Mouse (Mus musculus): ENCODE measurements around the gene Dpp4. TPM values are rescaled to one million over a fixed set of nuclear protein-coding genes. Genes with fewer than 3 reads are reported as not detected.

Dpp4 gene
- polyA plus RNA-seq, 1 experiment from 2014 or later, result 12.3 TPM

DNA sequence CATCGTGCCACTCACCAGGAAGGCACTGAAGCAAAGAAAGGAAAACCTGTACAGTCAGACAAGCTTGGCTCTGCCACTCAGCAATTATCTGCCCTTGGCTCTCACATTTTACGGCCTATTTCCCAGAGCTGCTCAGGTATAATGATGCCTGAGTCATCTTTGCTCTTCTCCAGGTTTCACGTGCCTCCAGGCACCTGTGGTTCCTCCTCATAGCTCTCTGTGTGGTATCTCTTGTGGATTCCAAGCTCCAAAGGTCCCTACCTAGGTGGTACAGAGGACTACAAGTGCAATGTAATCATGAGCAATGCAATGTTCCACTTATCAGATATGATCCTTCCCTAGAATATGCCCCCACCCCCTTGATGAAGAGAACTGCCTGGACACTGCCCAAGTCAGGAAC is 8.0 kb upstream of the Dpp4 start:
- H3K9ac ChIP-seq (ENCODE audit: low read depth, low read length), result no peak overlapping the region
- H3K27ac ChIP-seq (ENCODE audit: low read depth, low read length), result no peak overlapping the region
- H3K9me3 ChIP-seq (replicated peaks; ENCODE audit: control insufficient read depth, low read length), result no peaks in the 10 kb centered on the region
- H3K27me3 ChIP-seq (ENCODE audit: control insufficient read depth, insufficient read depth, low read length), result no peaks in the 10 kb centered on the region
- no peak overlapping the region for H3K4me2 ChIP-seq
- H3K4me3 ChIP-seq (ENCODE audit: low read depth, low read length), result no peak overlapping the region
- H3K36me3 ChIP-seq (ENCODE audit: control insufficient read depth, insufficient read depth, low read length), result no peaks in the 10 kb centered on the region
- WGBS (ENCODE audit: insufficient replicate concordance), result 84% methylated on average over 3 of the region's 3 CpGs
- H3K4me1 ChIP-seq (ENCODE audit: control insufficient read depth, insufficient read depth, low read length), result peaks cover 2% of the 10 kb centered on the region; the same call in 1 of the 2 replicates
- no peak for ATAC-seq (replicated peaks; ENCODE audit: insufficient number of reproducible peaks, low FRiP score, low TSS enrichment)

- Histone ChIP-seq H3K4me1 (ENCODE audit: control insufficient read depth, insufficient read depth, low read length) (no peaks in the 10 kb centered on the region), H3K27ac (ENCODE audit: low read depth, low read length) (no peak overlapping the region), H3K9ac (ENCODE audit: low read depth, low read length) (no peak overlapping the region), H3K27me3 (ENCODE audit: control insufficient read depth, insufficient read depth, low read length) (no peaks in the 10 kb centered on the region), H3K9me3 (replicated peaks; ENCODE audit: control insufficient read depth, low read length) (no peaks in the 10 kb centered on the region), H3K4me2 (no peak overlapping the region), H3K4me3 (ENCODE audit: low read depth, low read length) (no peak overlapping the region), H3K36me3 (ENCODE audit: control insufficient read depth, insufficient read depth, low read length) (no peaks in the 10 kb centered on the region)
- 63% methylated on average over 1 of the region's 1 CpGs for WGBS (ENCODE audit: insufficient replicate concordance)
- ATAC-seq (replicated peaks; ENCODE audit: insufficient number of reproducible peaks, low FRiP score, low TSS enrichment), result no peak
Observed at GRCm38 (mm10) chr2:62417233-62417632, 5.2 kb upstream of the Dpp4 start.

DNA sequence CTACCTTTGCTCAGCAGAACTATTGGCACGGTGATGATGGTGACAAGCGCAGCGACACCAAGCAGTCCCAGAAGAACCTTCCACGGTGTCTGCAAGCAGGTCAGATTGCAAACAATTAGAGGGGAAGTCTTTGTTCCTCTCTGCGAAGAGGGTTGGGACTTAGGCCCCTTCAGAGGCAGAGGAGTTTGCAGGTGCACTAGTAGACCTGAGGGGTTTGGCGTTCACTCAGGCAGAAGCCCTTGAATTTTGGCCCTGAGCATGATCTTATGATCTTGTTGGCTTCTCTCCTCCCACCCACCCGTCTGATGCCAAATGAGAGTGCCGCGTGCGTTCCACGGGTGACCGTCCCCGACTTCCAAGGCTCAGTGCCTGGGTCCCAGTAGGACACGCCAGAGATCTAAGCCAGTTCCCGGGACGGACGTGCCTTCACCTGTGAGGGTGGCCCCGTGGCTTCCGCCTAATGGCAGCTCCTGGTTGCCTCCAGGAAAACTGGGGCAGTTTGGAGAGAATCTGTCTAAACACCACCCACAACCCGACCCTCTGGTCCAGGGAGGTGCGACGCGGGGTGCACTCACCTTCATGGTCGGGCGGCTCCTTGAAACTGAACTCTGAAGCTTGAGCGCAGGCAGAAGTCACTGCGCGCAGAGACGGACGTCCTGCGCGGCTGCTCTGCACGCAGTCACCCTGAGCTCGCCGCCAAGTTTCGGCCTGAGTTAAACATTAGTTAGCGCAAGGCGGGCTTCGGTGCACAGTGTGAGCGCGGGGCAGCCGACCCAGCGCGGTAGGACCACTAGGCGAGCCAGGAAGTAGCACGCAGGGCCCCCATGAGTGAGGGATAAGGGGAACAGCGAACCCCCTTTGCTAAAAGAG is 585 bp downstream of the Dpp4 start:
- Histone ChIP-seq H3K9ac (ENCODE audit: low read depth, low read length) (peak overlapping the region; percentile 70), H3K4me3 (ENCODE audit: low read depth, low read length) (peak overlapping the region; percentile 52), H3K4me2 (peak overlapping the region; percentile 93), H3K27ac (ENCODE audit: low read depth, low read length) (0 out of 2 replicates have a peak overlapping the region, but pooled peaks have one; percentile 15), H3K36me3 (ENCODE audit: control insufficient read depth, insufficient read depth, low read length) (no peaks in the 10 kb centered on the region), H3K27me3 (ENCODE audit: control insufficient read depth, insufficient read depth, low read length) (peaks cover 2% of the 10 kb centered on the region; the same call in 1 of the 2 replicates), H3K4me1 (ENCODE audit: control insufficient read depth, insufficient read depth, low read length) (peaks cover 5% of the 10 kb centered on the region; the same call in 1 of the 2 replicates), H3K9me3 (replicated peaks; ENCODE audit: control insufficient read depth, low read length) (no peaks in the 10 kb centered on the region)
- ATAC-seq (replicated peaks; ENCODE audit: insufficient number of reproducible peaks, low FRiP score, low TSS enrichment), result peak; percentile 56; the same call in 1 of the 2 replicates
- WGBS (ENCODE audit: insufficient replicate concordance), result 7% methylated on average over 47 of the region's 47 CpGs

GRCm38 (mm10) chr2:62408701-62409201 is 3.3 kb downstream of the Dpp4 start:
- 19% methylated on average over 4 of the region's 4 CpGs for WGBS (ENCODE audit: insufficient replicate concordance)

GRCm38 (mm10) chr2:62408216-62408615 is 3.8 kb downstream of the Dpp4 start:
- no peaks in the 10 kb centered on the region for H3K9me3 ChIP-seq (replicated peaks; ENCODE audit: control insufficient read depth, low read length)
- no peak overlapping the region for H3K27ac ChIP-seq (ENCODE audit: low read depth, low read length)
- no peaks in the 10 kb centered on the region for H3K36me3 ChIP-seq (ENCODE audit: control insufficient read depth, insufficient read depth, low read length)
- no peak overlapping the region for H3K4me3 ChIP-seq (ENCODE audit: low read depth, low read length)
- no peak overlapping the region for H3K9ac ChIP-seq (ENCODE audit: low read depth, low read length)
- no peak for ATAC-seq (replicated peaks; ENCODE audit: insufficient number of reproducible peaks, low FRiP score, low TSS enrichment)
- H3K27me3 ChIP-seq (ENCODE audit: control insufficient read depth, insufficient read depth, low read length), result peaks cover 2% of the 10 kb centered on the region; the same call in 1 of the 2 replicates
- peaks cover 5% of the 10 kb centered on the region; the same call in 1 of the 2 replicates for H3K4me1 ChIP-seq (ENCODE audit: control insufficient read depth, insufficient read depth, low read length)
- 73% methylated on average over 5 of the region's 5 CpGs for WGBS (ENCODE audit: insufficient replicate concordance)
- no peak overlapping the region for H3K4me2 ChIP-seq

More at GRCm38 (mm10) chr2:62408701-62409201, 3.3 kb downstream of the Dpp4 start:
- Histone ChIP-seq H3K4me3 (ENCODE audit: low read depth, low read length) (no peak overlapping the region), H3K4me2 (no peak overlapping the region), H3K27me3 (ENCODE audit: control insufficient read depth, insufficient read depth, low read length) (peaks cover 2% of the 10 kb centered on the region; the same call in 1 of the 2 replicates), H3K27ac (ENCODE audit: low read depth, low read length) (0 out of 2 replicates have a peak overlapping the region, but pooled peaks have one; percentile 17), H3K4me1 (ENCODE audit: control insufficient read depth, insufficient read depth, low read length) (peaks cover 5% of the 10 kb centered on the region; the same call in 1 of the 2 replicates), H3K9me3 (replicated peaks; ENCODE audit: control insufficient read depth, low read length) (no peaks in the 10 kb centered on the region), H3K9ac (ENCODE audit: low read depth, low read length) (no peak overlapping the region), H3K36me3 (ENCODE audit: control insufficient read depth, insufficient read depth, low read length) (no peaks in the 10 kb centered on the region)
- peak; percentile 50 for ATAC-seq (replicated peaks; ENCODE audit: insufficient number of reproducible peaks, low FRiP score, low TSS enrichment)

DNA sequence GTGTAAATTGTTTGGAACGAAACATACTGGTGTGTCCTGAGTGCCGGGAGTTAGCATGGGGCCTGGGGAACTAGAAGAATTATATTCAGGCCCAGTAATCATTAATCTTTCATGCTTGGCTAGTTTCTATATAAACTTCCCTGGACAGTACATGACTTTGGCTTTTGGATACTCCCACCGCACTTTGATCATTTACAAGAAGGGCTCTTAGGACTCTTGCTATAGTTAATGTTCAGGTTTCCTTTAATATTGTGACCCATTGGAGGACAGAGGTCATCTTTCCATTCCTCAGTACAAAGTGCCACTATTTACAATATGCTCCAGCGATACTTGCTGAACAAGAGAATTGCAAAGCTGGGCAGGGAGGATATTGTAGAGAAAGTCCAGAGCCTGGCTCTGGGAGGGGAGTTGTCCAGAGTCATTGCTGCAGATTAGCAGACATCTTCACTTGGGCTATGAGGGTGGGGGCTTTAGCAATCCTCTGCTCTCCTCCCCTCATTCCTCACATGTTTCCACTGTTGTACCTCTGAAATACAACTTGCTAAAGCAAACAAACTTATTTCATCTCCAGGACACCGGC is 8.4 kb downstream of the Dpp4 start:
- no peak for ATAC-seq (replicated peaks; ENCODE audit: insufficient number of reproducible peaks, low FRiP score, low TSS enrichment)
- Histone ChIP-seq H3K4me3 (ENCODE audit: low read depth, low read length) (no peak overlapping the region), H3K4me1 (ENCODE audit: control insufficient read depth, insufficient read depth, low read length) (no peaks in the 10 kb centered on the region), H3K9me3 (replicated peaks; ENCODE audit: control insufficient read depth, low read length) (no peaks in the 10 kb centered on the region), H3K36me3 (ENCODE audit: control insufficient read depth, insufficient read depth, low read length) (no peaks in the 10 kb centered on the region), H3K9ac (ENCODE audit: low read depth, low read length) (no peak overlapping the region), H3K27ac (ENCODE audit: low read depth, low read length) (no peak overlapping the region), H3K27me3 (ENCODE audit: control insufficient read depth, insufficient read depth, low read length) (no peaks in the 10 kb centered on the region), H3K4me2 (no peak overlapping the region)
- 73% methylated on average over 5 of the region's 5 CpGs for WGBS (ENCODE audit: insufficient replicate concordance)

DNA sequence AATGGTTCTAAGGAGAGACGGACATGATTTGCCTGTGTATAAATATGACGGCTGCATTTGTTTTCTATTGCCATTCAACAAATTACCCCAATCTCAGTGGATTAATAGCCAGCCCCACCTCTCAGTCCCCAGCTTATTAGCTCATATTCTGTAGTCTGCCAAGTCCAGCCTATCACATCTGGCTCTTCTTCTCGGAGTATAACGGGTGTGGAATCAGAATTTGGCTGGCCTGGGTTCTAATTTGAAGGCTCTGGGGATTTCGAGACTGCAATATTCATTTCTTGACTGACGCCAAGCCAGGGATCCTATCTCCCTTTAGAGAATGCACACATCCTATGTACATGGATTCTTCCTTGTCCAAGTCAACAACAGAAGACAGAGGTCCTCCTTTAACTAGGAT is 11.0 kb downstream of the Dpp4 start:
- H3K4me2 ChIP-seq, result no peak overlapping the region
- WGBS (ENCODE audit: insufficient replicate concordance), result 82% methylated on average over 6 of the region's 6 CpGs

DNA sequence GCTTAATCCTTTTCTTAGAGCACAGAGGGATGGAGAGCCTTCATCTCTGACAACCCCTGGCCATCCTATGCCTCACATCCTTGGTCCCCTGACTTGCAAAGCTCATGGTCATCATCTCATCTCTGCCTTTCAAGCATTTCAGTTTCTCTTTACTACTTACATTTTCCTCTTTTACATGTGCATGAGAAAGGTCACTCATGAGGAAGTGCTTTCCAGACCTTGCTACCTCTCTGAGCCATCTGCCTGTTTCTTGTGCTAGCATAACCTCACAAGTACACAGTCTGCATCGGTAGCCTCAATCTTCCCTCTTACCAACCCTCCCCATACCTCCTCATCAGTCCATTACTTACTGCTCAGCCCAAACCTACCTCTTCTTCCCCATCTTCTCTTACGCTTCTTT is 12.2 kb downstream of the Dpp4 start:
- WGBS (ENCODE audit: insufficient replicate concordance), result 83% methylated on average over 2 of the region's 2 CpGs
- no peaks in the 10 kb centered on the region for H3K4me1 ChIP-seq (ENCODE audit: control insufficient read depth, insufficient read depth, low read length)
- ATAC-seq (replicated peaks; ENCODE audit: insufficient number of reproducible peaks, low FRiP score, low TSS enrichment), result no peak
- H3K36me3 ChIP-seq (ENCODE audit: control insufficient read depth, insufficient read depth, low read length), result no peaks in the 10 kb centered on the region
- no peak overlapping the region for H3K4me2 ChIP-seq
- H3K4me3 ChIP-seq (ENCODE audit: low read depth, low read length), result no peak overlapping the region
- H3K27ac ChIP-seq (ENCODE audit: low read depth, low read length), result no peak overlapping the region
- H3K27me3 ChIP-seq (ENCODE audit: control insufficient read depth, insufficient read depth, low read length), result no peaks in the 10 kb centered on the region
- H3K9me3 ChIP-seq (replicated peaks; ENCODE audit: control insufficient read depth, low read length), result no peaks in the 10 kb centered on the region
- H3K9ac ChIP-seq (ENCODE audit: low read depth, low read length), result no peak overlapping the region

More for the DNA sequence above, 11.0 kb downstream of the Dpp4 start:
- Histone ChIP-seq H3K27me3 (ENCODE audit: control insufficient read depth, insufficient read depth, low read length) (no peaks in the 10 kb centered on the region), H3K36me3 (ENCODE audit: control insufficient read depth, insufficient read depth, low read length) (no peaks in the 10 kb centered on the region), H3K27ac (ENCODE audit: low read depth, low read length) (no peak overlapping the region), H3K4me3 (ENCODE audit: low read depth, low read length) (no peak overlapping the region), H3K9ac (ENCODE audit: low read depth, low read length) (no peak overlapping the region), H3K4me1 (ENCODE audit: control insufficient read depth, insufficient read depth, low read length) (no peaks in the 10 kb centered on the region), H3K9me3 (replicated peaks; ENCODE audit: control insufficient read depth, low read length) (no peaks in the 10 kb centered on the region)
- no peak for ATAC-seq (replicated peaks; ENCODE audit: insufficient number of reproducible peaks, low FRiP score, low TSS enrichment)

Measured in heart, embryonic 11.5 days (tissue).